ENCODE assay signal across 8 mouse cellular contexts in genomic region chr1:90998891-90999611, GRCm38 (mm10). TPM values are rescaled to one million over a fixed set of nuclear protein-coding genes. Genes with fewer than 3 reads are reported as not detected.
DNase-seq lines count a peak whose midpoint lies in the region; ATAC-seq and TF ChIP-seq lines count a peak whose summit lies in the region.

No protein-coding gene starts in this region.

- TF ChIP-seq CTCF in lung, postnatal 0 days (IDR thresholded peaks at IDR 0.05), result no peak

- H3K9ac ChIP-seq in lung, postnatal 0 days (replicated peaks; ENCODE audit: low read depth), result peak overlapping the region; percentile 53

- 0 out of 2 replicates have a peak overlapping the region, but pooled peaks have one; percentile 8 for H3K27ac ChIP-seq in lung, postnatal 0 days (ENCODE audit: low read length)

- H3K27me3 ChIP-seq in lung, postnatal 0 days (replicated peaks; ENCODE audit: insufficient read depth, low read length), result no peaks in the 10 kb centered on the region

- no peaks in the 10 kb centered on the region for H3K9me3 ChIP-seq in lung, postnatal 0 days (ENCODE audit: low read length)

- H3K4me3 ChIP-seq in lung, postnatal 0 days (ENCODE audit: low read depth, low read length), result peak overlapping the region; percentile 60

- ATAC-seq in lung, postnatal 0 days, result peak; percentile 71

- H3K4me1 ChIP-seq in lung, postnatal 0 days (ENCODE audit: insufficient read depth, low read depth, low read length), result peaks cover 13% of the 10 kb centered on the region

- peak overlapping the region; percentile 89 for H3K4me2 ChIP-seq in lung, postnatal 0 days (replicated peaks; ENCODE audit: low read depth, low read length)

- H3K36me3 ChIP-seq in lung, postnatal 0 days (ENCODE audit: insufficient read depth, low read length), result no peaks in the 10 kb centered on the region

- no peak for TF ChIP-seq EP300 in lung, postnatal 0 days (IDR thresholded peaks at IDR 0.05)

- peak; percentile 60 to 68 for DNase-seq in right cerebral cortex, postnatal 10 days (ENCODE audit: low spot score in 2 of 2)
- DNase-seq in right cerebral cortex, postnatal 36 days (ENCODE audit: low spot score in 2 of 2), result no peak
- peak; percentile 50 for DNase-seq in embryo, embryonic 10 days (ENCODE audit: low spot score)
- peak; percentile 32 for DNase-seq in heart, postnatal 4 days
- no peak for DNase-seq in lung, postnatal 0 days (ENCODE audit: low spot score)
- DNase-seq in Muller cell, postnatal 12 days (ENCODE audit: inconsistent ontology term), result no peak
- DNase-seq in adrenal gland, adult 8-10 months, result no peak
- no peak for DNase-seq in cerebellum, adult 11 months

- WGBS in lung, postnatal 0 days, result 1% methylated on average over 31 of the region's 41 CpGs

RNA-seq across cellular contexts. Expression of gene Lrrfip1, which starts 0.5 kb away (rescaled TPM):
- total RNA-seq in heart, postnatal 4 days (2021), result 100 to 1,000 TPM; 214 to 233 TPM
- 83.1 and 101 TPM in 2 replicates for polyA plus RNA-seq in lung, postnatal 0 days (2015; fragmentation: Nextera tagmentation; extraction: Ambion mirVana)
- 10 to 100 TPM; 50.3 to 77.4 (median 59.8) TPM for total RNA-seq in adrenal gland, adult 8-10 months (2022)

RNA-seq across cellular contexts. Expression of gene Rab17, which starts 29.6 kb away (rescaled TPM):
- total RNA-seq in heart, postnatal 4 days (2021), result 1 to 10 TPM; 4.3 to 5.1 TPM
- 1.6 and 2.0 TPM in 2 replicates for polyA plus RNA-seq in lung, postnatal 0 days (2015; fragmentation: Nextera tagmentation; extraction: Ambion mirVana)
- total RNA-seq in adrenal gland, adult 8-10 months (2022), result not detected

RNA-seq across cellular contexts. Expression of gene Prlh, which starts 46.1 kb away (rescaled TPM):
- total RNA-seq in heart, postnatal 4 days (2021), result not detected
- polyA plus RNA-seq in lung, postnatal 0 days (2015; fragmentation: Nextera tagmentation; extraction: Ambion mirVana), result not detected in 2 replicates
- total RNA-seq in adrenal gland, adult 8-10 months (2022), result not detected

Comparison
In these comparisons a context has a peak if more than half of its experiments do, and no peak if none do; other contexts are left out.
1. DNase-seq: peak in right cerebral cortex, postnatal 10 days (2 of 2), embryo, embryonic 10 days (single experiment) and heart, postnatal 4 days (single experiment); none in right cerebral cortex, postnatal 36 days (0 of 2), lung, postnatal 0 days (single experiment), Muller cell, postnatal 12 days (single experiment), adrenal gland, adult 8-10 months (single experiment) and cerebellum, adult 11 months (single experiment).
2. RNA of gene Rab17, which starts 29.6 kb away (total RNA-seq): 4.3 to 5.1 TPM in heart, postnatal 4 days; not detected in adrenal gland, adult 8-10 months; every median in the first group is over 4 times any median in the second.